Mouse (Mus musculus) testis, adult 2 months (tissue): Measurements from ENCODE around the gene Ciz1. TPM values are rescaled to one million over a fixed set of nuclear protein-coding genes. Genes with fewer than 3 reads are reported as not detected.

Source experiments
- H3K27ac ChIP-seq: fragments of 200-500 bp; 2 replicates; pipeline ENCODE4 v1.5.1; 2012; ENCODE audit warnings: low read depth, low read length; ENCODE audit not compliant: control insufficient read depth, insufficient read depth
- H3K27me3 ChIP-seq: fragments of 200-500 bp; 2 replicates; pipeline ENCODE4 v1.6.1; 2012; ENCODE audit warnings: mild to moderate bottlenecking, low read length, moderate library complexity; ENCODE audit not compliant: control insufficient read depth, insufficient read depth
- H3K36me3 ChIP-seq: fragments of 200-500 bp; 2 replicates; pipeline ENCODE4 v1.6.1; 2012; ENCODE audit warnings: mild to moderate bottlenecking, low read length; ENCODE audit not compliant: control insufficient read depth, insufficient read depth
- H3K4me1 ChIP-seq: fragments of 200-500 bp; 2 replicates; pipeline ENCODE4 v1.6.1; 2012; ENCODE audit warnings: low read length; ENCODE audit not compliant: control insufficient read depth, insufficient read depth
- H3K4me3 ChIP-seq: fragments of 200-500 bp; 2 replicates; pipeline ENCODE4 v1.5.1; 2012; ENCODE audit warnings: low read depth, mild to moderate bottlenecking, low read length, moderate library complexity, mixed read lengths; ENCODE audit not compliant: control insufficient read depth
- CTCF ChIP-seq: fragments of 200-500 bp; IDR thresholded peaks from 2 replicates; pipeline ENCODE4 v1.5.1; 2012; ENCODE audit warnings: low read depth, mild to moderate bottlenecking, inconsistent platforms, low read length, moderate library complexity; ENCODE audit not compliant: control insufficient read depth, insufficient read depth, insufficient replicate concordance
- POLR2A ChIP-seq: fragments of 200-500 bp; IDR thresholded peaks from 2 replicates; pipeline ENCODE4 v1.6.1; 2012; ENCODE audit warnings: low read depth, mild to moderate bottlenecking, inconsistent platforms, low read length, moderate library complexity; ENCODE audit not compliant: control insufficient read depth
- polyA plus RNA-seq: library from polyadenylated mRNA; depleted of rRNA; stranded (reverse); fragments of >200 nt; gene quantifications from 2 replicates; pipeline ENCODE4 v1.2.3, GENCODE M21; 2012

Ciz1 gene
- polyA plus RNA-seq, 1 experiment = 255 TPM

- peaks cover 3% of the 10 kb centered on the region; the same call in 1 of the 2 replicates for H3K4me1 ChIP-seq
- H3K27ac ChIP-seq = no peak overlapping the region
- TF ChIP-seq POLR2A = no peak
- TF ChIP-seq CTCF = no peak
- no peaks in the 10 kb centered on the region for H3K27me3 ChIP-seq
- H3K36me3 ChIP-seq = no peaks in the 10 kb centered on the region
- H3K4me3 ChIP-seq = no peak overlapping the region
These were observed 64.4 kb downstream of the Ciz1 start for GRCm38 (mm10) chr2:32416556-32416955.

GRCm38 (mm10) chr2:32417486-32417885 lies 65.4 kb downstream of the Ciz1 start:
- no peak for TF ChIP-seq POLR2A
- Histone ChIP-seq H3K4me1 (peaks cover 3% of the 10 kb centered on the region; the same call in 1 of the 2 replicates), H3K27me3 (no peaks in the 10 kb centered on the region), H3K27ac (no peak overlapping the region), H3K36me3 (no peaks in the 10 kb centered on the region), H3K4me3 (no peak overlapping the region)

- H3K27ac ChIP-seq = no peak overlapping the region
- no peak overlapping the region for H3K4me3 ChIP-seq
- no peaks in the 10 kb centered on the region for H3K36me3 ChIP-seq
- TF ChIP-seq POLR2A (no peak), CTCF (no peak)
- H3K27me3 ChIP-seq = no peaks in the 10 kb centered on the region
- H3K4me1 ChIP-seq = peaks cover 3% of the 10 kb centered on the region; the same call in 1 of the 2 replicates
These were observed 66.5 kb downstream of the Ciz1 start for GRCm38 (mm10) chr2:32418430-32419151.

GRCm38 (mm10) chr2:32419359-32419758 lies 67.2 kb downstream of the Ciz1 start:
- H3K4me3 ChIP-seq = no peak overlapping the region
- H3K4me1 ChIP-seq = peaks cover 3% of the 10 kb centered on the region; the same call in 1 of the 2 replicates
- H3K27ac ChIP-seq = no peak overlapping the region
- TF ChIP-seq POLR2A = no peak
- TF ChIP-seq CTCF = no peak
- H3K27me3 ChIP-seq = no peaks in the 10 kb centered on the region
- no peaks in the 10 kb centered on the region for H3K36me3 ChIP-seq

- no peaks in the 10 kb centered on the region for H3K36me3 ChIP-seq
- no peak overlapping the region for H3K4me3 ChIP-seq
- H3K27ac ChIP-seq = peak overlapping the region; percentile 38; the same call in 1 of the 2 replicates
- H3K27me3 ChIP-seq = no peaks in the 10 kb centered on the region
- no peak for TF ChIP-seq CTCF
- TF ChIP-seq POLR2A = no peak
- peaks cover 3% of the 10 kb centered on the region; the same call in 1 of the 2 replicates for H3K4me1 ChIP-seq
These were observed 68.0 kb downstream of the Ciz1 start for GRCm38 (mm10) chr2:32420066-32420608.

DNA sequence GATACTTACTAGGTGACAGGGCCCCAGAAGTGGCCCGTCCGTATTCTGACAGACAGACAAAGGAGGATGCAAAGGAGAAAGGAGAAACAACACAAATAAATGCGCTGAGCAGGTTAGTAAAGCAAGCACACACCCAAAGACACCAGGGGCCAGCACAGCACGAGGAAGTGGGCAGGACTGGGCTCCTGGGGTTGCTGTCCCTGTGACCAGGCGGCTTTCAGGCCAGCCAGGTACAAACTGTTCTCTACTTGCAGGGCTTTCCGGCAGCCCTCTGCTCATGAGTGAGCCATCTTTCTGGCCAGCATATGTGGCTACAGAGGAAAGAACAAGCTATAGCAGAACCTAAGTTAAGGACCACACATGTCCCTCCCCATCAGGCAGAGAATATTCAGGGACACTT lies 68.5 kb downstream of the Ciz1 start:
- H3K27me3 ChIP-seq = no peaks in the 10 kb centered on the region
- no peak for TF ChIP-seq POLR2A
- TF ChIP-seq CTCF = no peak
- H3K4me3 ChIP-seq = no peak overlapping the region
- H3K4me1 ChIP-seq = peaks cover 3% of the 10 kb centered on the region; the same call in 1 of the 2 replicates
- no peaks in the 10 kb centered on the region for H3K36me3 ChIP-seq
- no peak overlapping the region for H3K27ac ChIP-seq

- no peak overlapping the region for H3K4me3 ChIP-seq
- H3K36me3 ChIP-seq = no peaks in the 10 kb centered on the region
- no peaks in the 10 kb centered on the region for H3K27me3 ChIP-seq
- no peak overlapping the region for H3K27ac ChIP-seq
- H3K4me1 ChIP-seq = peaks cover 3% of the 10 kb centered on the region; the same call in 1 of the 2 replicates
- TF ChIP-seq POLR2A = no peak
- no peak for TF ChIP-seq CTCF
These were observed 69.7 kb downstream of the Ciz1 start for GRCm38 (mm10) chr2:32421851-32422251.
